Mouse (Mus musculus) thymus, adult 2 months (tissue): ENCODE results near the gene Rps11.
"Not testable (repeated sequence)": the region's sequence is repeated elsewhere in the genome, so short reads cannot be mapped to it uniquely, and the experiment has no call there.

Experiments used
- CTCF ChIP-seq: fragments of 200-500 bp; IDR thresholded peaks from 2 replicates; pipeline ENCODE4 v1.5.1; 2012; ENCODE audit warnings: mild to moderate bottlenecking, control low read depth, low read length, moderate library complexity, borderline replicate concordance; ENCODE audit not compliant: control insufficient read depth, poor library complexity, insufficient read depth; ENCODE audit errors: extremely low read depth
- POLR2A ChIP-seq: fragments of 200-500 bp; IDR thresholded peaks from 2 replicates; pipeline ENCODE4 v1.6.1; 2012; ENCODE audit warnings: mild to moderate bottlenecking, low read length, control low read depth, moderate library complexity; ENCODE audit not compliant: control insufficient read depth, poor library complexity, insufficient read depth; ENCODE audit errors: extremely low read depth

GRCm38 (mm10) chr7:45173772-45174171, 49.5 kb upstream of the Rps11 start:
- not testable (repeated sequence) for TF ChIP-seq POLR2A, CTCF
